Mouse (Mus musculus) testis, adult 10 weeks (tissue): ENCODE data around the gene N4bp2l2. TPM values are rescaled to one million over a fixed set of nuclear protein-coding genes. Genes with fewer than 3 reads are reported as not detected.

Source experiments
- polyA plus RNA-seq: library from polyadenylated mRNA; stranded (reverse); fragments of 350-450 nt; fragmentation: Illumina TruSeq; extraction: RNeasy Lipid Tissue Mini Kit (QIAGEN cat#74804); gene quantifications from one replicate; pipeline ENCODE4 v1.2.3, GENCODE M21; 2014; ENCODE audit warnings: low read depth, low replicate concordance

N4bp2l2 gene
- 202 TPM for polyA plus RNA-seq

GRCm38 (mm10) chr5:150666133-150666739 is at the start of gene N4bp2l2:
N4bp2l2 (minus strand) TSS chr5:150666183.

GRCm38 (mm10) chr5:150673153-150673835 is 7.3 kb upstream of the N4bp2l2 start, which contains the start of gene Pds5b:
Pds5b (plus strand) TSS chr5:150673739.

DNA sequence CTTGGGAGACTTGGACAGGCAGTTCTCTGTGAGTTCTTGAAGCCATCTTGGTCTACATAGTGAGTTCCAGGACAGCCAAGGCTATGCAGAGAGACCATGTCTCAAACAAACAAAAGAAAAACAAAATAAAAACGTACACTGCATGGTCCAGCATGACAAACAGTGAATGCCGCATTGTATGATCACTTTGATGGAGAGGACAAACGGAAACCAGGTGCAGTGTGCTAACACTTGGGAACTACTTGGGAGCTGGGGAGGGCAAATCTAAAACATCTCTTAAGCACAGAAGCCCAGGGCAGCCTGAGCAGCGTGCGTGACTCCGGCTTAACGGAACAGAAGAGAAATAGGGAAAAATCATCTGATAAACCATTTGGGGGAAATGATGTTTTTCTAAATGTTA is 68.9 kb downstream of the N4bp2l2 start, which contains the start of gene N4bp2l1:
N4bp2l1 (minus strand) TSS at position 101 of the 400 bp plus-strand sequence.

Other genes with a start within 250 kb of the N4bp2l2 start
- not detected for gene Zar1l, start 148.0 kb downstream of the N4bp2l2 start, polyA plus RNA-seq
- gene Brca2, start 143.6 kb downstream of the N4bp2l2 start, polyA plus RNA-seq: 41.0 TPM
- 23.6 TPM for gene N4bp2l1, start 69.0 kb downstream of the N4bp2l2 start, polyA plus RNA-seq
- 42.8 TPM for gene Pds5b, start 7.6 kb upstream of the N4bp2l2 start, polyA plus RNA-seq